Mouse (Mus musculus) heart, adult 18-20 months (tissue): ENCODE measurements around the gene Rapgefl1. TPM values are rescaled to one million over a fixed set of nuclear protein-coding genes. Genes with fewer than 3 reads are reported as not detected.
"Not testable (repeated sequence)": the region's sequence is repeated elsewhere in the genome, so short reads cannot be mapped to it uniquely, and the experiment has no call there.

Experiments
- DNase-seq, 2 experiments: peaks; one replicate each; pipeline ENCODE4 v3.0.0; 2021 to 2022; ENCODE audit warnings: mixed read lengths in 1 of 2
- total RNA-seq, 2 experiments: library from RNA; stranded (reverse); gene quantifications; 2 replicates each; pipeline ENCODE4 v1.2.3; 2021

Rapgefl1 gene
- total RNA-seq, 2 experiments from 2014 or later = 0.72 to 0.82 TPM

- DNase-seq = no peak
These were observed 19.8 kb upstream of the Rapgefl1 start for GRCm38 (mm10) chr11:98816706-98817239.

GRCm38 (mm10) chr11:98820968-98821367 lies 15.6 kb upstream of the Rapgefl1 start:
- DNase-seq = no peak

GRCm38 (mm10) chr11:98826071-98826470 lies 10.5 kb upstream of the Rapgefl1 start:
- not testable (repeated sequence) for DNase-seq

GRCm38 (mm10) chr11:98827877-98828276 lies 8.7 kb upstream of the Rapgefl1 start:
- DNase-seq = no peak

- peak; percentile 34 to 59 for DNase-seq
These were observed 7.4 kb upstream of the Rapgefl1 start for GRCm38 (mm10) chr11:98829091-98829775.

- no peak for DNase-seq
These were observed 6.7 kb upstream of the Rapgefl1 start for GRCm38 (mm10) chr11:98829875-98830274.

- DNase-seq = no peak
These were observed 1.3 kb upstream of the Rapgefl1 start for GRCm38 (mm10) chr11:98835296-98835695.

- no peak for DNase-seq
These were observed 860 bp upstream of the Rapgefl1 start for GRCm38 (mm10) chr11:98835725-98836124.

GRCm38 (mm10) chr11:98836128-98836527 lies 457 bp upstream of the Rapgefl1 start:
- DNase-seq = no peak

GRCm38 (mm10) chr11:98837231-98837704 lies 683 bp downstream of the Rapgefl1 start:
- DNase-seq = no peak

GRCm38 (mm10) chr11:98837917-98838316 lies 1.3 kb downstream of the Rapgefl1 start:
- DNase-seq = no peak

- no peak for DNase-seq
These were observed 1.9 kb downstream of the Rapgefl1 start for GRCm38 (mm10) chr11:98838512-98838911.

- DNase-seq = no peak
These were observed 2.8 kb downstream of the Rapgefl1 start for GRCm38 (mm10) chr11:98839402-98839801.

- DNase-seq = no peak
These were observed 3.3 kb downstream of the Rapgefl1 start for GRCm38 (mm10) chr11:98839897-98840296.

GRCm38 (mm10) chr11:98846016-98846415 lies 9.4 kb downstream of the Rapgefl1 start:
- DNase-seq = no peak

GRCm38 (mm10) chr11:98846865-98847604 lies 10.4 kb downstream of the Rapgefl1 start:
- no peak for DNase-seq

- DNase-seq = no peak
These were observed 12.8 kb downstream of the Rapgefl1 start for GRCm38 (mm10) chr11:98849196-98849894.

GRCm38 (mm10) chr11:98850100-98851093 lies 13.8 kb downstream of the Rapgefl1 start:
- no peak for DNase-seq

GRCm38 (mm10) chr11:98854116-98854515 lies 17.5 kb downstream of the Rapgefl1 start:
- no peak for DNase-seq

- DNase-seq = no peak
These were observed 18.1 kb downstream of the Rapgefl1 start for GRCm38 (mm10) chr11:98854659-98855058.
